Mouse (Mus musculus): ENCODE data around the gene Ptgfr. TPM values are rescaled to one million over a fixed set of nuclear protein-coding genes. Genes with fewer than 3 reads are reported as not detected.

Gene Ptgfr
- polyA plus RNA-seq, 1 experiment = 0.65 TPM

- DNase-seq = no peak
- Histone ChIP-seq H3K27ac (ENCODE audit: control insufficient read depth, insufficient read depth, low read length) (no peak overlapping the region), H3K36me3 (ENCODE audit: control insufficient read depth, insufficient read depth, low read length) (no peaks in the 10 kb centered on the region), H3K4me1 (replicated peaks; ENCODE audit: control insufficient read depth, insufficient read depth, low read length) (no peaks in the 10 kb centered on the region), H3K27me3 (ENCODE audit: control insufficient read depth, insufficient read depth, low read length) (no peaks in the 10 kb centered on the region), H3K4me3 (ENCODE audit: control insufficient read depth, insufficient read depth, low read length) (no peak overlapping the region)
- WGBS = 93% methylated on average over 7 of the region's 7 CpGs
- TF ChIP-seq POLR2A (IDR thresholded peaks at IDR 0.05; ENCODE audit: control insufficient read depth, extremely low read depth, insufficient read depth, low read length, poor library complexity) (no peak), CTCF (IDR thresholded peaks at IDR 0.05; ENCODE audit: borderline replicate concordance, control insufficient read depth, extremely low read depth, insufficient read depth, low read length, poor library complexity) (no peak)
These were observed 8.9 kb upstream of the Ptgfr start for GRCm38 (mm10) chr3:151846292-151846691.

GRCm38 (mm10) chr3:151844361-151845154, 7.1 kb upstream of the Ptgfr start:
- no peaks in the 10 kb centered on the region for H3K4me1 ChIP-seq (replicated peaks; ENCODE audit: control insufficient read depth, insufficient read depth, low read length)
- H3K27ac ChIP-seq (ENCODE audit: control insufficient read depth, insufficient read depth, low read length) = no peak overlapping the region
- TF ChIP-seq POLR2A (IDR thresholded peaks at IDR 0.05; ENCODE audit: control insufficient read depth, extremely low read depth, insufficient read depth, low read length, poor library complexity) = no peak
- TF ChIP-seq CTCF (IDR thresholded peaks at IDR 0.05; ENCODE audit: borderline replicate concordance, control insufficient read depth, extremely low read depth, insufficient read depth, low read length, poor library complexity) = no peak
- H3K27me3 ChIP-seq (ENCODE audit: control insufficient read depth, insufficient read depth, low read length) = no peaks in the 10 kb centered on the region
- no peaks in the 10 kb centered on the region for H3K36me3 ChIP-seq (ENCODE audit: control insufficient read depth, insufficient read depth, low read length)
- no peak for DNase-seq
- WGBS = 87% methylated on average over 5 of the region's 5 CpGs
- no peak overlapping the region for H3K4me3 ChIP-seq (ENCODE audit: control insufficient read depth, insufficient read depth, low read length)

GRCm38 (mm10) chr3:151840688-151841087, 3.3 kb upstream of the Ptgfr start:
- H3K27ac ChIP-seq (ENCODE audit: control insufficient read depth, insufficient read depth, low read length) = no peak overlapping the region
- WGBS = 81% methylated on average over 3 of the region's 3 CpGs

GRCm38 (mm10) chr3:151838372-151838771, 942 bp upstream of the Ptgfr start:
- no peaks in the 10 kb centered on the region for H3K36me3 ChIP-seq (ENCODE audit: control insufficient read depth, insufficient read depth, low read length)
- TF ChIP-seq CTCF (IDR thresholded peaks at IDR 0.05; ENCODE audit: borderline replicate concordance, control insufficient read depth, extremely low read depth, insufficient read depth, low read length, poor library complexity) (no peak), POLR2A (IDR thresholded peaks at IDR 0.05; ENCODE audit: control insufficient read depth, extremely low read depth, insufficient read depth, low read length, poor library complexity) (no peak)
- WGBS = 83% methylated on average over 6 of the region's 6 CpGs
- H3K27me3 ChIP-seq (ENCODE audit: control insufficient read depth, insufficient read depth, low read length) = no peaks in the 10 kb centered on the region
- H3K27ac ChIP-seq (ENCODE audit: control insufficient read depth, insufficient read depth, low read length) = no peak overlapping the region
- no peak for DNase-seq
- no peak overlapping the region for H3K4me3 ChIP-seq (ENCODE audit: control insufficient read depth, insufficient read depth, low read length)
- H3K4me1 ChIP-seq (replicated peaks; ENCODE audit: control insufficient read depth, insufficient read depth, low read length) = no peaks in the 10 kb centered on the region

More at GRCm38 (mm10) chr3:151840688-151841087, 3.3 kb upstream of the Ptgfr start:
- Histone ChIP-seq H3K4me1 (replicated peaks; ENCODE audit: control insufficient read depth, insufficient read depth, low read length) (no peaks in the 10 kb centered on the region), H3K36me3 (ENCODE audit: control insufficient read depth, insufficient read depth, low read length) (no peaks in the 10 kb centered on the region), H3K27me3 (ENCODE audit: control insufficient read depth, insufficient read depth, low read length) (no peaks in the 10 kb centered on the region), H3K4me3 (ENCODE audit: control insufficient read depth, insufficient read depth, low read length) (no peak overlapping the region)
- TF ChIP-seq POLR2A (IDR thresholded peaks at IDR 0.05; ENCODE audit: control insufficient read depth, extremely low read depth, insufficient read depth, low read length, poor library complexity) (no peak), CTCF (IDR thresholded peaks at IDR 0.05; ENCODE audit: borderline replicate concordance, control insufficient read depth, extremely low read depth, insufficient read depth, low read length, poor library complexity) (no peak)
- DNase-seq = no peak

GRCm38 (mm10) chr3:151837749-151838148, 319 bp upstream of the Ptgfr start:
- H3K36me3 ChIP-seq (ENCODE audit: control insufficient read depth, insufficient read depth, low read length) = no peaks in the 10 kb centered on the region
- H3K27me3 ChIP-seq (ENCODE audit: control insufficient read depth, insufficient read depth, low read length) = no peaks in the 10 kb centered on the region
- no peak overlapping the region for H3K4me3 ChIP-seq (ENCODE audit: control insufficient read depth, insufficient read depth, low read length)
- 39% methylated on average over 9 of the region's 9 CpGs for WGBS
- no peak overlapping the region for H3K27ac ChIP-seq (ENCODE audit: control insufficient read depth, insufficient read depth, low read length)
- no peak for DNase-seq
- no peaks in the 10 kb centered on the region for H3K4me1 ChIP-seq (replicated peaks; ENCODE audit: control insufficient read depth, insufficient read depth, low read length)
- TF ChIP-seq CTCF (IDR thresholded peaks at IDR 0.05; ENCODE audit: borderline replicate concordance, control insufficient read depth, extremely low read depth, insufficient read depth, low read length, poor library complexity) = no peak
- no peak for TF ChIP-seq POLR2A (IDR thresholded peaks at IDR 0.05; ENCODE audit: control insufficient read depth, extremely low read depth, insufficient read depth, low read length, poor library complexity)

GRCm38 (mm10) chr3:151836451-151836850, 979 bp downstream of the Ptgfr start:
- Histone ChIP-seq H3K4me1 (replicated peaks; ENCODE audit: control insufficient read depth, insufficient read depth, low read length) (no peaks in the 10 kb centered on the region), H3K27ac (ENCODE audit: control insufficient read depth, insufficient read depth, low read length) (no peak overlapping the region), H3K36me3 (ENCODE audit: control insufficient read depth, insufficient read depth, low read length) (no peaks in the 10 kb centered on the region), H3K27me3 (ENCODE audit: control insufficient read depth, insufficient read depth, low read length) (no peaks in the 10 kb centered on the region), H3K4me3 (ENCODE audit: control insufficient read depth, insufficient read depth, low read length) (no peak overlapping the region)
- 17% methylated on average over 5 of the region's 5 CpGs for WGBS
- no peak for DNase-seq
- TF ChIP-seq POLR2A (IDR thresholded peaks at IDR 0.05; ENCODE audit: control insufficient read depth, extremely low read depth, insufficient read depth, low read length, poor library complexity) (no peak), CTCF (IDR thresholded peaks at IDR 0.05; ENCODE audit: borderline replicate concordance, control insufficient read depth, extremely low read depth, insufficient read depth, low read length, poor library complexity) (no peak)

All from thymus, adult 2 months (tissue).